Mouse (Mus musculus) Patski (cell line): ENCODE measurements at regions not wholly inside any gene's neighbourhood (a gene's known extent, or its start where the extent isn't known, plus 50 kb on each side); places are given as distances from the start of the nearest gene placed in this dataset.

Source experiments
- ATAC-seq: fragments of 100-300 bp; one replicate; pipeline ENCODE4 v1.8.0; 2021
- CTCF ChIA-PET: fragments of 350-600 bp; sonication (Branson Sonifier 250); formaldehyde crosslinking; loops from one replicate; lab custom pipeline; 2022; ENCODE audit warnings: inconsistent platforms; lab: Charles Lee
- POLR2A ChIA-PET: fragments of 350-600 bp; sonication (Branson Sonifier 250); formaldehyde crosslinking; loops from one replicate; lab custom pipeline; 2022; ENCODE audit warnings: antibody characterized with exemption, inconsistent platforms; lab: Charles Lee
- DNase-seq: peaks from one replicate; pipeline ENCODE4 v3.0.0-alpha.2; 2011; ENCODE audit warnings: low read depth, low spot score
- H3K27me3 ChIP-seq: fragments of 371-371 bp; one replicate; pipeline ENCODE4 v1.5.1; 2021
- CTCF ChIP-seq: fragments of 100-300 bp; IDR thresholded peaks from one replicate; pipeline ENCODE4 v1.5.1; 2021
- in situ Hi-C: fragments of 300-500 bp; cut with MboI; formaldehyde crosslinking; loops from 3 replicates; pipeline ENCODE4 v1.11.1; 2018; ENCODE audit warnings: low pct_unique_long_range_greater_than_20kb, mixed read lengths

DNA sequence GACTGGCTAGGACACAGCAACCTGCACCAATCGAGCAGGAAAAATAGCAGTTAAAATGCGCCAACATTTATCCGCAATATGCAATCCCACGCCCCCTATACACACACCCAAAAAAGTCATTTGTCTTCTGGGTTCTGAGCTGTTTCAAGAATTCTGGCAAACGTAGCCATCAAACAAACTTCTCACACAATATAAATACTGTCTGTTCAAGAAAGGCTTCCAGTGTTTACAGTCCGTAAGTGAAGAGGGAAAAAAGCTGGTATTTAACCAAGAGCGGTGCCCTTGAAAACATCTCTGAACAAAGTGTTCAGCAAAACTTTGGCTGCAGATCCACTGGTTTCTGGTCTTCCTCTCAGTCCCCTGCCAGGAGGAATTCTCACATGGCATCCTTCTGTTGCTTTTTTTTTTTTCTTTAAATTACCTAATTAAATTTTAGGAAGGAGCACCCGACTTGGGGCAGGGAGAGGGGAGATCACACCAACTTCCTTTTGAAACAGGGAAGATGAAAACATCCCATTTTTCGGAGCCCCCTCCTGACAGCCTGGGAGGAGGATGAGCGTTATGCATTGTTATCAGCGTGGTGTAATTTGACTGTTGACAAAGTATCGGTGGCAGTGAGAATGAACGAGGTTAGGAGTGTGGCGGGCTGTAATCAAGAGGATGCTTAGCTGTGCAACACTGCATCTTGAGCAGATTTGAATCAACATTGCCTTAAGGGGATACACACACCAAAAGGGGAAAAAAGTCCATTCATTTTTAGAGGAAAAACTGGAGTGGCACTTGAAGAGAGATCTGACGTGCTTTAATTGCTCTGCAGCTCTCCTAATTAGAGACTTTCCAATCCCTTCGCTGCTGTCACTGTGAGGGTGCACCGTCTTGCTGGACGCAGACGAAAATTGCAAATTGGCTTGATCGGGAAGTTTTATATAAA, 267.6 kb downstream of the Meis1 start:
- no peak for TF ChIP-seq CTCF
- CTCF ChIA-PET, result no interaction called here
- in situ Hi-C loops, result no loop called here
- peaks cover 46% of the 10 kb centered on the region for H3K27me3 ChIP-seq
- POLR2A ChIA-PET, result no interaction called here
- ATAC-seq, result no peak
- no peak for DNase-seq

- no peak for DNase-seq
- in situ Hi-C loops, result no loop called here
- peaks cover 41% of the 10 kb centered on the region for H3K27me3 ChIP-seq
- CTCF ChIA-PET, result no interaction called here
- no peak for TF ChIP-seq CTCF
- POLR2A ChIA-PET, result no interaction called here
- no peak for ATAC-seq
Observed at GRCm38 (mm10) chr11:18750080-18750375, 268.8 kb downstream of the Meis1 start.

GRCm38 (mm10) chr11:18749265-18750079, 269.3 kb downstream of the Meis1 start:
- ATAC-seq, result no peak
- no peak for TF ChIP-seq CTCF
- ChIA-PET POLR2A (no interaction called here), CTCF (interaction anchor here (1.5 kb wide), 1 partner anchor 20 kb away, joined by 3 read pairs; no protein-coding TSS in a partner anchor)
- in situ Hi-C loops, result no loop called here
- no peak for DNase-seq
- peaks cover 35% of the 10 kb centered on the region for H3K27me3 ChIP-seq

DNA sequence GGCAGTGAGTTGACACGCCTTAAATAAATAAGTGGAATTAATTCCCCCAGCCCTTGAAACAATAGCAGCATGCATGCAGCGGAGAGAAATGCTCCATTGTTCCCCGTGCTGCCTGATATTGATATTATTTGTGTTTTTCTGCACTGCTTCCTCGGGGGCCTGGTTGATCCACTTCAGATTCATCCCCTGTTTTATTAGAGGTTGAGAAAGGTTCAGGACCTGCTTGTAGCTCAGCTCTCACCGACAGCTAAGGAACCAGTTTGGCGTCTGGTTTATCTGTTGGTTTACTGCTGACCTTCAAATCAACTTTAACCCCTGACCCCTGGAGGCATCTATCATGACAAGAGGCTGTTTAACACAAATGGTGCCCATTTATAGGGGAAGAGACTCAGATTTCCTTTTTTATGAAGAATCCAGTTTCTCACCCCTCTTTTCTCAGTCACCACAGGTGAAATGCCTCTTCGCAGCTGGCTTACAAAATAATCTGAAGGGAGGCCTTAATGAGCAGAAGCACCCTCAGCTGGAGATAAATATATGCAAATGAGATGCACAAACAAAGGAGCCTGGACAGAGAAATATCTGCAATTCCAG, 270.8 kb downstream of the Meis1 start:
- ATAC-seq (no peak), DNase-seq (no peak)
- peaks cover 29% of the 10 kb centered on the region for H3K27me3 ChIP-seq
- TF ChIP-seq CTCF, result no peak
- in situ Hi-C loops, result no loop called here
- ChIA-PET POLR2A (no interaction called here), CTCF (interaction anchor here (1.1 to 1.5 kb wide), 2 partner anchors 17 to 22 kb away, joined by 3 read pairs; no protein-coding TSS in a partner anchor)

GRCm38 (mm10) chr11:18747361-18747760, 271.4 kb downstream of the Meis1 start:
- peaks cover 28% of the 10 kb centered on the region for H3K27me3 ChIP-seq
- DNase-seq, result no peak
- POLR2A ChIA-PET, result no interaction called here
- in situ Hi-C loops, result no loop called here
- TF ChIP-seq CTCF, result no peak
- CTCF ChIA-PET, result interaction anchor here (1.1 kb wide), 1 partner anchor 17 kb away, joined by 3 read pairs; no protein-coding TSS in a partner anchor
- ATAC-seq, result no peak

- H3K27me3 ChIP-seq, result peaks cover 20% of the 10 kb centered on the region
- DNase-seq, result no peak
- TF ChIP-seq CTCF, result no peak
- ChIA-PET CTCF (no interaction called here), POLR2A (no interaction called here)
- ATAC-seq, result no peak
- in situ Hi-C loops, result no loop called here
Observed at GRCm38 (mm10) chr11:18746486-18746885, 272.3 kb downstream of the Meis1 start.

- ChIA-PET CTCF (no interaction called here), POLR2A (no interaction called here)
- peaks cover 20% of the 10 kb centered on the region for H3K27me3 ChIP-seq
- in situ Hi-C loops, result no loop called here
- no peak for DNase-seq
- no peak for TF ChIP-seq CTCF
- ATAC-seq, result no peak
Observed at GRCm38 (mm10) chr11:18745840-18746239, 272.9 kb downstream of the Meis1 start.

GRCm38 (mm10) chr11:18734904-18735664, 283.7 kb downstream of the Meis1 start:
- DNase-seq (no peak), ATAC-seq (no peak)
- no peak for TF ChIP-seq CTCF
- POLR2A ChIA-PET, result no interaction called here
- CTCF ChIA-PET, result no interaction called here
- H3K27me3 ChIP-seq, result no peaks in the 10 kb centered on the region
- in situ Hi-C loops, result no loop called here

- CTCF ChIA-PET, result no interaction called here
- POLR2A ChIA-PET, result no interaction called here
Observed at GRCm38 (mm10) chr11:18734075-18734474, 284.7 kb downstream of the Meis1 start.

GRCm38 (mm10) chr11:18729742-18730141, 289.0 kb downstream of the Meis1 start:
- ATAC-seq (no peak), DNase-seq (no peak)
- in situ Hi-C loops, result no loop called here
- POLR2A ChIA-PET, result no interaction called here
- no peak for TF ChIP-seq CTCF
- CTCF ChIA-PET, result no interaction called here
- no peaks in the 10 kb centered on the region for H3K27me3 ChIP-seq

More at GRCm38 (mm10) chr11:18734075-18734474, 284.7 kb downstream of the Meis1 start:
- in situ Hi-C loops, result no loop called here
- no peak for TF ChIP-seq CTCF
- DNase-seq (no peak), ATAC-seq (no peak)
- H3K27me3 ChIP-seq, result no peaks in the 10 kb centered on the region
